Mouse (Mus musculus): Measurements from ENCODE around the gene Hoxc9.

Hoxc9 gene

DNA sequence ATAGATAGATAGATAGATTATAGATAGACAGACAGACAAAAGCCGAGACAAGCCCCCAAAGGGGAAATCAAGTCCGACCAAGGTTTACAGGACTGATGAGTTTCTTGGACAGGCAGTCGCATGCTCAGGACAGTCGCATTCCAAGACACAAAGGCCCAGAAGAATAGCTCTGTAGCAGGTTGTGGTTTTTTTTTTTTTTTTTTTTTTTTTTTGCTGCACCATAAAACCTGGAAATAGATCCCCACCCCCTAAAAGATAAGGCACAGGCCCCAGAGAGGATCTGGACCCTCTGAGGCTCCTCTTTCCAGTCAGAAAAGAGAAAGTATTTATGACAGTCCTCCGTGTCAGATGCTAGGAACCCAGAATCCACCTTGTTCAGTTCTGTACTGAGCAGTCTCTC lies 11.8 kb downstream of the Hoxc9 start:
- in situ Hi-C loops (cut with MboI; ENCODE audit: low pct_unique_long_range_greater_than_20kb in 1 of 2, low sequenced_read_pairs in 2 of 2, unreplicated experiment in 1 of 2) = loop anchor here (5.0 kb wide), 2 partner anchors 184 to 324 kb away; partner anchors contain the start of gene Gpr84 (in 1 of the 2)

DNA sequence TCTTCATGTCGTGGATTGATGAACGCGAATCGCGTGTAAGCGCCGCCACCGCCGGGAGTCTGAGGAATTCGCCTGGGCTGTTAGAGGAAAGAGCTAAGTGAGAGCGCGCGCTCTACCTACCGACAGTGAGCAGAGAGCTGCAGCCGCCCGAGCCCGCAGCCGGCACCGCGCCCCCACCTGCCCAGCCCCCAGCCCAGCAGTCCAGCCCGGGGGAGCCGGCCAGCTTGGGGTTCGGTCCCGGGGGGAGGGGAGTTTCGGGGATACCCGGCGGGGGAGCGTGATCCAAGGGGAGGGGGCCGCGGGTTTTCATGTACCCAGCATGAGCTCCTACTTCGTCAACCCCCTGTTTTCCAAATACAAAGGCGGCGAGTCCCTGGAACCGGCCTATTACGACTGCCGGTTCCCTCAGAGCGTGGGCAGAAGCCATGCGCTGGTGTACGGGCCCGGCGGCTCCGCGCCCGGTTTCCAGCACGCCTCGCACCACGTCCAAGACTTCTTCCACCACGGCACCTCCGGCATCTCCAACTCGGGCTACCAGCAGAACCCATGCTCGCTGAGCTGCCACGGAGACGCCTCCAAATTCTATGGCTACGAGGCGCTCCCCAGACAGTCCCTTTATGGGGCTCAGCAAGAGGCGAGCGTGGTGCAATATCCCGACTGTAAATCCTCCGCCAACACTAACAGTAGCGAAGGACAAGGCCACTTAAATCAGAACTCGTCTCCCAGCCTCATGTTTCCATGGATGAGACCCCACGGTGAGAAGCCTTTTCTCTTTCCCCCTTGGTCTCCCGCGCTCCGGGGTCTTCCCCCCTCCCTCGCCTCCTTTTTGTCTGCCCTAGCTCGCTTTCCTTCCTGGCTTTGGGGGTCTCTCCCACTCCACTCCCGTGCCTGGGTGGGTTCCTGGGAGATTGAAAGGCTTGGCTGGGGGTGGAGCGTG lies 14.5 kb downstream of the Hoxc9 start, which contains the start of gene Hoxc8:
Gene Hoxc8 (plus strand): TSS at position 147 of the 937 bp plus-strand sequence.
- in situ Hi-C loops (cut with MboI; ENCODE audit: low pct_unique_long_range_greater_than_20kb in 1 of 2, low sequenced_read_pairs in 2 of 2, unreplicated experiment in 1 of 2) = no loop called here

DNA sequence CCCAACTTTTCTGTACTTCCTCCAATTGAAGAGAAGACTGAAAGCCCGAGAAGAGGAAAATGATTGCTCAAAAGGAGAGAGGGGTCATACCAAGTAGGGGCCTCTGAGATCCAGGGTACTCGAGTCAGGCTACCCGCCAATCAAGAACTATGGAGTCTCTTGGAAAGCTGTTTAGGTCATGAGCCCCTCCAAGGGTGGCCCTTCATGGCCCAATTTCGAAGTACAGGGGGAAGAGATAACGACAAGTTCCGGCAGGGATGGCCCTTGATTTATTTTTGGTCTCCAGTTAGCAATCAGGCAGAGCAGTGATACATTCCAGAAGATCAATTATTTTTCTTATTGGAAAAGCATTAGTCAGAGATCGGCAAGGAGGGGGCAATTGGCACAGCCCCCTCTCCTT lies 15.5 kb downstream of the Hoxc9 start:
- in situ Hi-C loops (cut with MboI; ENCODE audit: low pct_unique_long_range_greater_than_20kb in 1 of 2, low sequenced_read_pairs in 2 of 2, unreplicated experiment in 1 of 2) = no loop called here

DNA sequence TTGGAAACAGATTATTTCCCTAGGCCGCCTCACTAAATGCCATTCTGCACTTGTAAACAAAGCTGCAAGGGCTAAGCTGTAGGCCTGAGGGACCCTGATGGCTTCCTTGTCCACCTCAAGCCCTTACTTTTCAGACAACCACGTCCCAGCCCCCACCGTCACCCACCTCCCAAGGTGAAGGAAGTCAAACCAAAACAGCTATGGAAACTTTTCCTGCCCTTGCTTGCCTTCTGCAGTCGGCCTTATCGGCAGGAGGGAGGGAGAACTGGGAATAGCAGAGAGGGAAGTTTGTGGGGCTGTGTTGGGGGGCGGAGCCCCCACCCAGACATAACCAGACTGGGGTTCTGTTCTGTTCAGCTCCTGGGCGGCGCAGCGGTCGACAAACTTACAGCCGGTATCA lies 16.0 kb downstream of the Hoxc9 start:
- in situ Hi-C loops (cut with MboI; ENCODE audit: low pct_unique_long_range_greater_than_20kb in 1 of 2, low sequenced_read_pairs in 2 of 2, unreplicated experiment in 1 of 2) = no loop called here

DNA sequence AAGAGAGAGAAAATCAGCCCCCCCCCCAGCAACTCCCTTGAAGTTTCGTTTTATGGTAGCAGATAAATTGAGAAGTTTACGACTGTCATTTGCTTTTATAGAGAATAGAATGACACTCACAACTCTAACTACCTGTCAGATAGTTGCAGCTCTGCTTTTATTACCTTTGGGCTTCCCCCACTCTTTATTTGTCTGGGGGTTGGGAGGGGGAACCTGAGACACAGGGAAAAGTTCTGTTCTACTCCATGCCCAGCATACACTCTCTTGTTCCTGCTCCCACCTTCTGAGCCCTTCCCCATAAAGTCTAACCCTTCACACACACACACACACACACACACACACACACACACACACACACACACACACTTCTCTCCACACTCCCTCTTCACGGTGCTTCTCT lies 16.6 kb downstream of the Hoxc9 start:
- in situ Hi-C loops (cut with MboI; ENCODE audit: low pct_unique_long_range_greater_than_20kb in 1 of 2, low sequenced_read_pairs in 2 of 2, unreplicated experiment in 1 of 2) = no loop called here

DNA sequence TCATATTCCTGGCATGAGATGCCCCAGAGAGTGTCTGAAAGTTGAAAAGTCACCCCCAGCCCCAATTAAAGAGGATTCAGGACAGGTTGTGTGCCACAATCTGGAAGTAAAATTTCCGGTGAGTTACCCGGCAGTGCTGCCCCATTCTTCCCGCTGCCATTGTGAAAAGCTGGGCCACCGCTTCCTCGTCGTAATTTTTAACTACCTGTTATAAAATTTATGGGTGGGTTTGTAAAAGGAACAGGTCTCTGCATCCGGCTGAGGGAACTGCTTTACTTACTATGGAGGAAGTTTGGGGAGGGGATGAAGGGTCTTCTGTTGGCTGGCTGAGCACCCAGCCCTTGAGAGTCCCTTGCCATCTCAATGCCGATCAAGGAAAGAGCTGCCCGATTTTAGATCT lies 20.3 kb downstream of the Hoxc9 start:
- in situ Hi-C loops (cut with MboI; ENCODE audit: low pct_unique_long_range_greater_than_20kb in 1 of 2, low sequenced_read_pairs in 2 of 2, unreplicated experiment in 1 of 2) = no loop called here

DNA sequence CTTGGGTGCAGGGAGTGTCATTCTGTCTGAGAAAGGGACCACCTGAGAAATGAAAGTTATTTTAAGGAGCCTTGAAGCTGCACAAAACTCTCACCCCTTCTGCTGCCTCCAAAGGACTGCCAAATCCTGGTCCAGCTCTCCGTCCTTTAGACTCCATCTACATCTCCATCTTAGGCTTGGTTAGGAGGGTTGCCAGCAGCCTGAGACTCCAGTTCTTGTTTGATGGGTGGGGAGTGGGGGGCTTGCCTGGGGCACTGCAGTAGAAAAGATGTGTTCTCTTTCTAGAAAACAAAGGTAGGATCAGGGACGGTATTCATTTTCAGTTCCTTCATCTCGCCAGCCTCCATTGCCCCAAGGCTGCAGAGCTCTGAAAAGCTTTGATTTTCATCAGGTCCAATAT lies 21.2 kb downstream of the Hoxc9 start:
- in situ Hi-C loops (cut with MboI; ENCODE audit: low pct_unique_long_range_greater_than_20kb in 1 of 2, low sequenced_read_pairs in 2 of 2, unreplicated experiment in 1 of 2) = no loop called here

DNA sequence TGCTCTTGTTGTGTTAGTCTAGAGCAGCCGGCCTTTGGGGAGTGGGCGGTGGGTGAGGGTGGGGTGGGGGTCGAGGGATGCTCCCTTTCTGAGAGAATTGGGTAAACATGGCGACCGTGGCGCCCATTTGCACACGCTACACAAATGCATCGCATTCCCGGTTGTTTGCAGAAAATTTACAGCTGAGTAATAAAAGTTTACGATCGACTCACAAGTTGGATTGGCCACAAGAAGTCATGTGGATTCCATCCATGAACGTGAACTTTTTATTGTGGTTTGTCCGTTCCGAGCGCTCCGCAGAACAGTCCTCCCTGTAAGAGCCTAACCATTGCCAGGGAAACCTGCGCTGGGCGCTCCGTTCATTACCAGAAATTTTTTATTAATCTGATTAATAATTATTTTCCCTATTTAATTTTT lies 21.7 kb downstream of the Hoxc9 start, which contains the start of gene Hoxc6:
Gene Hoxc6 (plus strand): TSS at position 319 of the 417 bp plus-strand sequence.
- in situ Hi-C loops (cut with MboI; ENCODE audit: low pct_unique_long_range_greater_than_20kb in 1 of 2, low sequenced_read_pairs in 2 of 2, unreplicated experiment in 1 of 2) = no loop called here

DNA sequence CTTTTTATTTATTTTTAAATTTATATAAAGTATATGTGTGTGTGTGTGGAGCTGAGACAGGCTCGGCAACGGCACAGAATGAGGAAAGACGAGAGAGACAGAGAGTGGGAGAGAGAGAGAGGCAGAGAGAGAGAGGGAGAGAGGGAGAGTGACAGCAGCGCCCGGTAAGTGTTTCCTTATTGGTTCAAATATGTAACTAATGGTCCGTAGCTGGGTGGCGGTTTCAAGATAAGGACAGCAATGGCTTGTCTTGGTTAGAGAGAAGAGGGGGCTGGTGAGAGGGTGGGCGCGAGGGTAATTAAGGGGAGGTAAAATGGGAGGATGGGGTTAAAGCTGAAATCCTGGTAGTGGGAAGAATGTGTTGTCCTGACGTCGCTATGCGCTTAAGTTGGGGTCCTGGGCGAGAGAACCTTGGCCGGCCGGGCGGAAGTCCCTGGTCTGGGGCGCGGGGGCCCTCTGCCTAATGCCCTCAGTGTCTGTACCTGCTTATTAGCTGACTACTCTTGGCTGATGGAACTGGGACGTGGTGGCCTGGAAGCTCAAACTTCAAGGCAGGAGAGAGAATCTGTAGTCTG lies 22.5 kb downstream of the Hoxc9 start:
- in situ Hi-C loops (cut with MboI; ENCODE audit: low pct_unique_long_range_greater_than_20kb in 1 of 2, low sequenced_read_pairs in 2 of 2, unreplicated experiment in 1 of 2) = no loop called here

DNA sequence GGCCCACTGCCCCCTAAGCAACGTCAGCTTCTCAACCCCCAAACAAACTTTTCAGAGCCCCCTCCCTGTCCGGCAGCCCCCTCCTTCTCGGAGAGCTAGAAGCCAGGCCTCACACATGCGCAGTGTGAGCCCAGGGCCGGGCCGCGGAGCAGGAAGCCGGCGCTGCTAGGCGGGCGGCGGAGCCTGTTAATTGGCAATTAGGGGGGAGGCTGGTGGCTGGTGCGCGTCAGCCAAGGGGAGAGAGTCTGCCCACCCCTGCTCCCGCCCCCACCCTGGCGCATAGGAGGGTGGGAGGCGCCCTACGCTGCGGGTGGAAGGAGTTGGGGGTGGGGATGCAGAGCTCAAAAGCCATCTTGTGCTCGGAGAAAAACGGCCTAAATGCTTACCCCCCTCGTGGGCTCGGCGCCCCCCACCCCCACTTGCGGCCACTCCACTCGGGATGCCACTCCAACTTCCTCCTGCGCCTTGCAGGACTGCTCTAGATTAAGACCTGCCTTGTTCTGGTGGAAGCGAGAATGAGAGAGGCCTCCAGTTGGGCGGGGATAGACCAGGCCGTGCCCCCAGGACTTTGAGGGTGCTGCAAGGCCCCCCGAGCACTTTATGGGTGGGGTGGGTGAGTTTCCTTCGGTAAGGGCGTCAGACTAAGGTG lies 23.1 kb downstream of the Hoxc9 start:
- in situ Hi-C loops (cut with MboI; ENCODE audit: low pct_unique_long_range_greater_than_20kb in 1 of 2, low sequenced_read_pairs in 2 of 2, unreplicated experiment in 1 of 2) = no loop called here

DNA sequence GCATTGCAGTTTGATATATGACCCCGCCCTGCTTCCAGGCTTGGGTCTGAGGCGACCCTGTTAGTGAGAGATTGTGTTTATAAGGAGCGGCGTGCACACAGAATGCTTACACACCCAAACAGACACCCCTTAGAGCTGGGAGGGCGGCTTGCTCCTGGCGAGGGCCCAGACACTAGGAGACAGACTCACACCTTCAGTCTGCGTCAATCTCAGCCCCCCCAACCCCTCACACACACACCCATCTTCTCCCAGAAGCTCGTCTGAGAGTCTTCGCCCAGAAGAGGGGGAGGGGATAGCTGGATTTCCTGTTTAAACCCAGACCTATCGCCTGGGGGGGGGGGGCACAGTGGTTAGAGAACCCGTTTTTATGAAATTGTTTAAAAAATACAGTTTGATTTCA lies 23.7 kb downstream of the Hoxc9 start:
- in situ Hi-C loops (cut with MboI; ENCODE audit: low pct_unique_long_range_greater_than_20kb in 1 of 2, low sequenced_read_pairs in 2 of 2, unreplicated experiment in 1 of 2) = loop anchor here in 1 of 2 experiments (25.0 kb wide), 1 partner anchor 312 kb away; the partner anchor contains the start of gene Gpr84

DNA sequence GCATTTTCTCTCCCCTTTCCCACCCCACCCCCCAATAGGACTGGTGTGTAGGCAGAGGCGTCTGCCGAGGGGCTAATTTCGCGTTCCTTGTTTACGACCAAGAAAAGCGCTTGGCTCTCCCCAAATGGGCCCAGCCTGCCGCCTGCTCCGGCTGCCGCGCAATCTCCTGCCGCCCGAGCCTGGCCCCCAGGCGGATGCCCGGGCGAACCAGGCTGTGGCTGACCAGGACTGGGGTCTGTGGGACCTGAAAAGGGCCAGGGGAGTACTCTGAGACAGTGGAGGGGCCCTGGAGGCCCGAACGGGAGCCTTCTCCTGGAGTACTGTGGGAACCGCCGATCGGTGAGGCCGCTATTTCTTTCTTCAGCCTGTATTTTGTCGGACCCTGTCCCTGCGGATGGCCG lies 24.3 kb downstream of the Hoxc9 start:
- in situ Hi-C loops (cut with MboI; ENCODE audit: low pct_unique_long_range_greater_than_20kb in 1 of 2, low sequenced_read_pairs in 2 of 2, unreplicated experiment in 1 of 2) = loop anchor here in 1 of 2 experiments (25.0 kb wide), 1 partner anchor 312 kb away; the partner anchor contains the start of gene Gpr84

DNA sequence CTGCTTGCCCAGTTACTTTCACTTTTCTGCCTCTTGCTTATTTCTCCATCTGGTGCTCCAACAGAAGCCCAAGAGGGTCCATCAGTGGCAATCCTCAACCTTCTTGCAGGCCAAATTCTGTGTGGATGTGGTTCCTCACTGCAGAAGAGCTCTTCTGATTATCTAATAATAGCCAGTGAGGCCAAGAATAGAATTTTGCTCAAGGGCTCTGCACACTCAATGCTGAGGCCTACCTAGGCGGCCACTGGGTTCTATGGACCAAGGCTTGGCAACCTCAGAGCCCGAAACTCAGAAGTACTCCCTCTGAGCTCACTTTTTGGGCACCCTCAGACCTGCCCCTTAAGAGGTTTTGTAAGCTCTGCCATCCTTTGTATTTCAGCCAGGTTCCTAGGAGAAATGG lies 25.1 kb downstream of the Hoxc9 start:
- in situ Hi-C loops (cut with MboI; ENCODE audit: low pct_unique_long_range_greater_than_20kb in 1 of 2, low sequenced_read_pairs in 2 of 2, unreplicated experiment in 1 of 2) = loop anchor here in 1 of 2 experiments (25.0 kb wide), 1 partner anchor 311 kb away; the partner anchor contains the start of gene Gpr84

DNA sequence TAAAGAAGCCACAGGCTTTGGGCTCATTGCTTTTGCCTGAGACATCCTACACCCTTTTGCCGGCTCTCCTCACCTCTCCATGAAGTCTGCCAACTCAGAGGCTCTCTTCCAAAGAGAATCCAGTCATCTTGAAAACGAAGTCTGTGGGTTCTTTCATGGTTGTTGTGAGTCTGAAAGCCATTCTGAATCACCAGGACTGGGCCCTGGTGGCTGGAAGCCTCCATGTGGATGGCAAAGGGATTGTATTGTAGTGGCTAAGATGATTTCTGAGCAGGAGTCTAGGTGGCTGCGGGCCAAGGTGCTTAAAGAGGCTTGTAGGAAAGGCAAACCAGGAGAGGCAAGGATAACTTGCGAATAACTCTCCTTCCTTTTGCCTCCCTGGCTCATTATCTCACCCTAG lies 25.9 kb downstream of the Hoxc9 start:
- in situ Hi-C loops (cut with MboI; ENCODE audit: low pct_unique_long_range_greater_than_20kb in 1 of 2, low sequenced_read_pairs in 2 of 2, unreplicated experiment in 1 of 2) = loop anchor here in 1 of 2 experiments (25.0 kb wide), 1 partner anchor 310 kb away; the partner anchor contains the start of gene Gpr84

DNA sequence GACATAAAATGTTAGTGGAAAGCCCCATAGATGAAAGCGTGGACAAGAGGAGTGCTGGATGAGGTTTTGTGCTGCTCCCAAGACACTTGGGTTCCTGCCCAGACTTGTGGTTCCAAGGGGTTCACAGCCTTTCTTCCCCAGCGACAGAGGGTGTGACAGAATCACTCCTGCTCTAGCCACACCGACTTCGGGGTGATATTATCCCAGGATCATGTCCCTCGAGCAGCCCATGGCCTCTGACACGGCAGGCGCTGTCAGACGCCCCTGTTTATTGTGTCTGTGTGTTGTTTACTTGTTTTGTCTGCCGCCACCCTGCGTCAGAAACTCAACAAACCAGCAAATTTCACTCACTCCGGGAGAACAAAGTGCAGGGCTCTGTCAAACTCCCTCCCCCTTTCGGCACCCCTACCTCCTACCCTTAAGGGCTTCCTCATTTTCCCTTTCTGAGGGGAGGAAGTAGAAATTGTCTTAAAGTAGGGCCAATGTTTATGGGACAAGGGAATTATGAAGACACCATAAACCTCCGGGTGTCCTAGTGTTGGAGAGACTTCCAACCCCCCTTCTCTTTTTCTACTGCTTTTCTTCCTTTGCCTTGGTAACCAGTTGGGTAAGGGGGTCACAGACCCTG lies 26.7 kb downstream of the Hoxc9 start:
- in situ Hi-C loops (cut with MboI; ENCODE audit: low pct_unique_long_range_greater_than_20kb in 1 of 2, low sequenced_read_pairs in 2 of 2, unreplicated experiment in 1 of 2) = loop anchor here in 1 of 2 experiments (25.0 kb wide), 1 partner anchor 309 kb away; the partner anchor contains the start of gene Gpr84

DNA sequence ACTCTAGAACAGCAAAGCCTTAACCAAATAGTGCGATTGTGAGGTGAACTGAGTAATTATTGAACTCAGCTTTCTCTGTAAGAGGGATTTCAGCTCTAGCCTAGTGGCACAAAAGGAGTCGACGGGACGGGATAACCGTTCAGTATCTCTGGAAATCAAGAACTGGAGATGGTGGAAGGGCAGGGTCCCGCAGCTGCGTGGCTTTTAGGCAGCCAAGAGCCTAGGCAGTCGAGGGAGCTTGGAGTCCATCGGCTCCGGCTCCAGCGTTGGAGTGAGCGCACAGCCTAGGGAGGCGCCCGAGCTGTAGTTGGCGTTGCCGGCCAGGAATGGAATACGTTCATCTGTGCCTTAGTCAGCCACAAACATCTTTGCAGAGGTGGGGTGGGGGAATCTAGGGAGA lies 29.1 kb downstream of the Hoxc9 start:
- in situ Hi-C loops (cut with MboI; ENCODE audit: low pct_unique_long_range_greater_than_20kb in 1 of 2, low sequenced_read_pairs in 2 of 2, unreplicated experiment in 1 of 2) = loop anchor here in 1 of 2 experiments (25.0 kb wide), 1 partner anchor 307 kb away; the partner anchor contains the start of gene Gpr84

DNA sequence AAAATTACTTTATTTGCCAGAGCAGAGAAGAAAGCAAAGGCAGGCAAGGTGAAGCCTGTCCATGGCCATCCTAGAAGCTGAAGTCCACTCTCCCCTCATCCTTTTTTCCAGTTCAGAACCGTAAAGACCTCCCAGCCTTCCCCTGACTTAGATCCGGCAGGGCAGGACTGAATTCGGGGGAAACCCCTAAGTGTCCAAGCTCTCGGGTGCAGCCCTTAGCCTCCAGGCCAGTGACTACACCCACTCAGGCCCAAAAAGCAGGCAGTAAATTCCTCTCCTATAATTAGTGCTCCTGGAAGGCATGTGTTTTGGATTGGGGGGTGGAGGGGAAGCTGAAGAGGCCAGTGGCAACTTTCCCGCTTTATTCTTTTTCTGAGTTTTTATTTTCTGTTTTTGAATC lies 29.6 kb downstream of the Hoxc9 start:
- in situ Hi-C loops (cut with MboI; ENCODE audit: low pct_unique_long_range_greater_than_20kb in 1 of 2, low sequenced_read_pairs in 2 of 2, unreplicated experiment in 1 of 2) = loop anchor here in 1 of 2 experiments (25.0 kb wide), 1 partner anchor 307 kb away; the partner anchor contains the start of gene Gpr84

DNA sequence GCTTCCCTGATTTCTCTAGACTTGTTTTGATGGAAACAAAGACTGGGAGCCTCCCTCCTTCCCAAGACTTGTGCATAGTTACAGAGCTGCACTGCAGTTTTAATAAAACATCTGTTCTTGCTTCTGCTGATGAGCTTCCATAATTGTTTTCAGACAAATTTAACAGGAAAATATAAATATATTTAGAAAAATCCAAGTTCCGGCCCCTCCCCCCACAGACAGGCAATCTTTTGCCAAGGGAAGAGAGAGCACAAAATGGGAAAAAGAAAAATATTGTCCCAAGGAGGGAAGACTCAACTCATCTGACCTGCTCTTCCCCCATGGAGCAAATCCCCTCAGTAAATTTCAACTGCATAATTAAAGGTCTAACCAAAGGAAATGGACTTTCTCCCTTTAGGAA lies 30.1 kb downstream of the Hoxc9 start:
- in situ Hi-C loops (cut with MboI; ENCODE audit: low pct_unique_long_range_greater_than_20kb in 1 of 2, low sequenced_read_pairs in 2 of 2, unreplicated experiment in 1 of 2) = loop anchor here in 1 of 2 experiments (25.0 kb wide), 1 partner anchor 306 kb away; the partner anchor contains the start of gene Gpr84
